Mouse (Mus musculus) kidney, postnatal 0 days (tissue): Measurements from ENCODE around the gene Spryd3. TPM values are rescaled to one million over a fixed set of nuclear protein-coding genes. Genes with fewer than 3 reads are reported as not detected.

Source experiments
- ATAC-seq: fragments of 200-750 bp; cut with Nextera tagmentation; replicated peaks from 2 replicates; pipeline ENCODE4 v1.8.0; 2017; ENCODE audit warnings: low read depth, moderate number of reproducible peaks, moderate TSS enrichment, moderate library complexity; ENCODE audit not compliant: low FRiP score
- DNase-seq: peaks from one replicate; pipeline ENCODE4 v3.0.0-alpha.2; 2016; ENCODE audit warnings: low spot score
- H3K27ac ChIP-seq: fragments of 300-500 bp; sonication (generic); 2 replicates; pipeline ENCODE4 v1.5.1; 2014; ENCODE audit warnings: mild to moderate bottlenecking
- H3K27me3 ChIP-seq: fragments of 300-500 bp; sonication (generic); 2 replicates; pipeline ENCODE4 v1.6.1; 2014; ENCODE audit warnings: low read length, mixed read lengths; ENCODE audit not compliant: insufficient read depth
- H3K36me3 ChIP-seq: fragments of 300-500 bp; sonication (generic); 2 replicates; pipeline ENCODE4 v1.6.1; 2014; ENCODE audit warnings: low read length, mixed read lengths; ENCODE audit not compliant: insufficient read depth
- H3K4me1 ChIP-seq: fragments of 300-500 bp; sonication (generic); replicated peaks from 2 replicates; pipeline ENCODE4 v1.6.1; 2014; ENCODE audit warnings: antibody characterized with exemption, low read length, mixed read lengths; ENCODE audit not compliant: insufficient read depth
- H3K4me2 ChIP-seq: fragments of 300-500 bp; sonication (generic); 2 replicates; pipeline ENCODE4 v1.6.1; 2014; ENCODE audit warnings: mild to moderate bottlenecking, low read length, moderate library complexity, mixed read lengths
- H3K4me3 ChIP-seq: fragments of 300-500 bp; sonication (generic); replicated peaks from 2 replicates; pipeline ENCODE4 v1.5.1; 2014; ENCODE audit warnings: low read depth, low read length
- H3K9ac ChIP-seq: fragments of 300-500 bp; sonication (generic); 2 replicates; pipeline ENCODE4 v1.6.1; 2014; ENCODE audit warnings: low read depth, low read length
- H3K9me3 ChIP-seq: fragments of 300-500 bp; sonication (generic); replicated peaks from 2 replicates; pipeline ENCODE4 v1.6.1; 2016; ENCODE audit warnings: low read length, inconsistent platforms, mixed read lengths
- CTCF ChIP-seq: IDR thresholded peaks from 2 replicates; pipeline ENCODE4 v1.5.1; 2016; ENCODE audit warnings: antibody characterized with exemption, low read depth, mild to moderate bottlenecking, moderate library complexity
- WGBS: fragments of 180-500 bp; shearing (Covaris S2); extraction: QIAGEN DNeasy Blood & Tissue Kit; methylation state at CpG from one replicate; pipeline ENCODE4 v1.1.7; 2014; 5-methylcytosine and 5-hydroxymethylcytosine counted together
- polyA plus RNA-seq: library from polyadenylated mRNA; unstranded; fragments of >200 nt; fragmentation: Nextera tagmentation; extraction: Ambion mirVana; gene quantifications from 2 replicates; pipeline ENCODE4 v1.2.1, GENCODE M21; 2015

Gene Spryd3
- 14.3 and 16.6 TPM in 2 replicates for polyA plus RNA-seq

DNA sequence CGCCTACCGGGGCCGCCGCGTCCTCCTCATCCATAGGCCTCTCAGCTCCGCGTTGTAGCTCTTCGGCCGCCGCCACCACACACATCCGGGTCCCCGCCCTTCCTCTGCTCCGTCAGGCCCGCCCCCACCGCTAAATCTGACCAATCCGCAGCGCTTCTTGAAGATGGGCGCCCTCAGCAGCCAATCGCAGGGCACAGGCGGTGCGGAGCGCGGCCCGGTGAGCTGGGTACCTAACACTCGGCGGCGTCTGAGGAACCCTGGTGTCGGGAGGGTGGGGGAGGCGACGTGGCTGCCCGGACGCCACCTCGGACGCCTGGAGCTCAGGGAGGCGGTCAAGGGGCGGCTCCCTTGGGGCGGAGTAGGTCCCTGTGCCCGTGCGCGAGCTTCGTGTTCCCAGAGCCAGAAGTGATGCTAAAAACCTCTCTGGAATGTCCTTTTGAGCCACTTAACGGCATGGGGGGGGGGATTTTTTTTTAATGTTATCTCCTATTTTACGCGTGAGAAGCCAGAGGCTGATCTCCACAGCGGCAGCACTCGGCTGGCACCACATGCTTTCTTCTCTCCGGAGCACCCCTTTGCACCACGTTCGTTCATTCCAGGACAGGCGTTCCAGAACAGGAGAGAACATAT lies at the start of gene Spryd3:
Spryd3 (minus strand) TSS at position 106 of the 630 bp plus-strand sequence.
- H3K27ac ChIP-seq = peak within 1 kb of the TSS; percentile 43
- H3K4me1 ChIP-seq = peaks cover 5% of the 10 kb centered on the region; the same call in 1 of the 2 replicates
- peaks cover 13% of the 10 kb centered on the region for H3K36me3 ChIP-seq
- no peaks in the 10 kb centered on the region for H3K9me3 ChIP-seq
- peak; percentile 98 for DNase-seq
- H3K4me2 ChIP-seq = peak within 1 kb of the TSS; percentile 65
- TF ChIP-seq CTCF = no peak
- ATAC-seq = peak; percentile 99
- H3K4me3 ChIP-seq = peak within 1 kb of the TSS; percentile 77
- under 1% methylated on average over 49 of the region's 50 CpGs for WGBS
- H3K27me3 ChIP-seq = no peaks in the 10 kb centered on the region
- peak within 1 kb of the TSS; percentile 72 for H3K9ac ChIP-seq

DNA sequence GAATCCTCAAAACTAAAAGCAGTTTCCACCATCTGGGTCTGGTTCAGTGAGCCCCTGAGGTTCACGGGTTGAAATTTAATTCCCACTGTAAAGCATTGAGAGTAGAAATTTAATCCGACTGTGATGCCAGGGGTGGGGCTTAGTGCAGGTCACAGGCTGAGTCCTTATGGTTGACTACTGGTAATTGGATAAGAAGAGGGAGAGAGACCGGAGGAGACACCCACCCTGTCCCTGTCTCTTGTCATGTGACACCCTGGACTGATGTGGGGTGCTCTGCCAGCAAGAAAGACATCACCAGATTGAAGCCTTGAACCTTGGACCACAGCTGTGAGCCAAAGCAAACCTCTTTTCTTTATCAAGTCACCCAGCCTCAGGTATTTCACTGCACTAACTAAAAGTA lies 47.0 kb upstream of the Spryd3 start:
- H3K27me3 ChIP-seq = no peaks in the 10 kb centered on the region
- H3K27ac ChIP-seq = no peak overlapping the region
- WGBS = 50% methylated on average over 3 of the region's 3 CpGs
- no peak overlapping the region for H3K9ac ChIP-seq
- no peaks in the 10 kb centered on the region for H3K9me3 ChIP-seq
- ATAC-seq = peak; percentile 73
- peak; percentile 63 for DNase-seq
- H3K4me1 ChIP-seq = 0 out of 2 replicates have a peak, but pooled peaks cover 6% of the 10 kb centered on the region
- 0 out of 2 replicates have a peak, but pooled peaks cover 7% of the 10 kb centered on the region for H3K36me3 ChIP-seq
- H3K4me3 ChIP-seq = no peak overlapping the region
- no peak for TF ChIP-seq CTCF
- H3K4me2 ChIP-seq = no peak overlapping the region

GRCm38 (mm10) chr15:102179924-102180323 lies 43.9 kb upstream of the Spryd3 start:
- Histone ChIP-seq H3K4me2 (no peak overlapping the region), H3K27me3 (no peaks in the 10 kb centered on the region), H3K9ac (no peak overlapping the region), H3K36me3 (0 out of 2 replicates have a peak, but pooled peaks cover 5% of the 10 kb centered on the region), H3K9me3 (no peaks in the 10 kb centered on the region), H3K4me1 (no peaks in the 10 kb centered on the region), H3K27ac (no peak overlapping the region), H3K4me3 (no peak overlapping the region)
- ATAC-seq (no peak), DNase-seq (no peak)
- no peak for TF ChIP-seq CTCF
- WGBS = 79% methylated on average over 14 of the region's 14 CpGs

GRCm38 (mm10) chr15:102179106-102179505 lies 43.1 kb upstream of the Spryd3 start:
- H3K4me2 ChIP-seq = no peak overlapping the region
- DNase-seq (no peak), ATAC-seq (no peak)
- no peaks in the 10 kb centered on the region for H3K27me3 ChIP-seq
- H3K36me3 ChIP-seq = 0 out of 2 replicates have a peak, but pooled peaks cover 5% of the 10 kb centered on the region
- H3K9ac ChIP-seq = no peak overlapping the region
- H3K9me3 ChIP-seq = no peaks in the 10 kb centered on the region
- 85% methylated on average over 9 of the region's 9 CpGs for WGBS
- no peak for TF ChIP-seq CTCF
- no peak overlapping the region for H3K27ac ChIP-seq
- no peak overlapping the region for H3K4me3 ChIP-seq
- H3K4me1 ChIP-seq = no peaks in the 10 kb centered on the region

DNA sequence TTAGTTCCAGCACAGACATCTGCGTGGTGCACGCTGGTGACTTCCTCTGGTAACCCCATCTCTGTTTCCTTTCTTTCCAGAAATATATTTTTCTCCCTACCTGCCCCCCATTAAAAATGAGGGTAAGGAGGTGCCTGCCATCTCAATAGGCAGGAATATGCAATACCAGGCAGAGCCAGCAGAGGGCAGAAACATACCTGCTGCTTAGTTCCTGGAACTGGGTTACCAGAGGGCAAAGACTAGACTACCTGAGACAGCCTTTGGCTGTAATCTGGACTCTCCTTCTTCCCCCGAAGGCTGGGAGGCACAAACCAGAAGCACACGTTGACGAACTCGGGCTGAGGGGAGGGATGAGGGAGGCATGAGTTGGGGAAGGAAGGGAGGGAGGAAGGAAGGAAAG lies 42.2 kb upstream of the Spryd3 start:
- H3K36me3 ChIP-seq = 0 out of 2 replicates have a peak, but pooled peaks cover 5% of the 10 kb centered on the region
- DNase-seq = peak; percentile 72
- no peaks in the 10 kb centered on the region for H3K4me1 ChIP-seq
- peak; percentile 94 for TF ChIP-seq CTCF
- H3K4me2 ChIP-seq = no peak overlapping the region
- H3K27me3 ChIP-seq = no peaks in the 10 kb centered on the region
- no peak overlapping the region for H3K4me3 ChIP-seq
- H3K9ac ChIP-seq = no peak overlapping the region
- 11% methylated on average over 6 of the region's 6 CpGs for WGBS
- peak; percentile 47 for ATAC-seq
- no peak overlapping the region for H3K27ac ChIP-seq
- no peaks in the 10 kb centered on the region for H3K9me3 ChIP-seq

- no peak overlapping the region for H3K27ac ChIP-seq
- 78% methylated on average over 8 of the region's 8 CpGs for WGBS
- no peak for TF ChIP-seq CTCF
Observed at GRCm38 (mm10) chr15:102177417-102177816, 41.4 kb upstream of the Spryd3 start.

More at GRCm38 (mm10) chr15:102177417-102177816, 41.4 kb upstream of the Spryd3 start:
- Histone ChIP-seq H3K4me1 (no peaks in the 10 kb centered on the region), H3K9ac (no peak overlapping the region), H3K4me3 (no peak overlapping the region), H3K36me3 (0 out of 2 replicates have a peak, but pooled peaks cover 5% of the 10 kb centered on the region), H3K9me3 (no peaks in the 10 kb centered on the region), H3K27me3 (no peaks in the 10 kb centered on the region), H3K4me2 (no peak overlapping the region)
- no peak for DNase-seq
- no peak for ATAC-seq
